Mouse (Mus musculus): ENCODE measurements around the gene Scd2.

- no peak for TF ChIP-seq POLR2A (IDR thresholded peaks at IDR 0.05; ENCODE audit: low read depth, low read length)
- TF ChIP-seq CTCF (IDR thresholded peaks at IDR 0.05; ENCODE audit: borderline replicate concordance, insufficient read depth, low read length): no peak
These were observed 19.0 kb upstream of the Scd2 start for GRCm38 (mm10) chr19:44274452-44274851.
